Mouse (Mus musculus) adrenal gland, postnatal 36 days (tissue): ENCODE measurements at regions not wholly inside any gene's neighbourhood (a gene's known extent, or its start where the extent isn't known, plus 50 kb on each side); places are given as distances from the start of the nearest gene placed in this dataset.

Experiments used
- DNase-seq, 2 experiments: peaks; one replicate each; pipeline ENCODE4 v3.0.0; 2021; ENCODE audit warnings: mixed read lengths in 1 of 2

- DNase-seq, result no peak
Observed at GRCm38 (mm10) chr14:103458340-103458739, 54.8 kb upstream of the Scel start.

- no peak for DNase-seq
Observed at GRCm38 (mm10) chr14:103456106-103456505, 57.0 kb upstream of the Scel start.

GRCm38 (mm10) chr14:103450756-103451155, 62.4 kb upstream of the Scel start:
- DNase-seq, result peak; percentile 34 to 47

- DNase-seq, result no peak
Observed at GRCm38 (mm10) chr14:103449447-103449846, 63.7 kb upstream of the Scel start.

- no peak for DNase-seq
Observed at GRCm38 (mm10) chr14:103449033-103449432, 64.1 kb upstream of the Scel start.

- no peak for DNase-seq
Observed at GRCm38 (mm10) chr14:103446671-103447070, 66.5 kb upstream of the Scel start.

GRCm38 (mm10) chr14:103441454-103442065, 71.6 kb upstream of the Scel start:
- DNase-seq, result no peak

- peak; percentile 28 to 40 for DNase-seq
Observed at GRCm38 (mm10) chr14:103440243-103440642, 72.9 kb upstream of the Scel start.

- DNase-seq, result peak; percentile 34 to 63
Observed at GRCm38 (mm10) chr14:103434218-103434617, 78.9 kb upstream of the Scel start.

- no peak for DNase-seq
Observed at GRCm38 (mm10) chr14:103433106-103433505, 80.0 kb upstream of the Scel start.

GRCm38 (mm10) chr14:103427873-103428272, 81.3 kb upstream of the Mycbp2 start:
- no peak for DNase-seq

- no peak for DNase-seq
Observed at GRCm38 (mm10) chr14:103421305-103421822, 74.8 kb upstream of the Mycbp2 start.

- DNase-seq, result no peak
Observed at GRCm38 (mm10) chr14:103417110-103418061, 70.8 kb upstream of the Mycbp2 start.

GRCm38 (mm10) chr14:103404611-103405010, 58.0 kb upstream of the Mycbp2 start:
- DNase-seq, result peak; percentile 4 to 12

GRCm38 (mm10) chr14:103403054-103403453, 56.4 kb upstream of the Mycbp2 start:
- no peak for DNase-seq

- no peak for DNase-seq
Observed at GRCm38 (mm10) chr14:103401983-103402382, 55.4 kb upstream of the Mycbp2 start.

GRCm38 (mm10) chr14:103401280-103401679, 54.7 kb upstream of the Mycbp2 start:
- DNase-seq, result no peak

- no peak for DNase-seq
Observed at GRCm38 (mm10) chr14:103398401-103398800, 51.8 kb upstream of the Mycbp2 start.
